Mouse (Mus musculus) MEL (cell line): ENCODE results near the gene Phf21a. TPM values are rescaled to one million over a fixed set of nuclear protein-coding genes. Genes with fewer than 3 reads are reported as not detected.

ENCODE experiments used
- DNase-seq: peaks from one replicate; pipeline ENCODE4 v3.0.0; 2011; ENCODE audit warnings: low read depth, low spot score
- H3K27ac ChIP-seq: 2 replicates; pipeline ENCODE4 v1.5.1; 2012; ENCODE audit warnings: low read depth, mild to moderate bottlenecking, control low read depth, low read length, moderate library complexity; ENCODE audit not compliant: control insufficient read depth
- H3K27me3 ChIP-seq, 2 experiments: fragments of 150-350 bp in 1 of 2; sonication (generic) in 1 of 2; 2 replicates each; pipeline ENCODE4 v1.6.1; 2012; ENCODE audit warnings: low read length in 2 of 2, mild to moderate bottlenecking in 2 of 2, improper control_type of control experiment in 1 of 2, moderate library complexity in 1 of 2; ENCODE audit not compliant: insufficient read depth in 2 of 2, control insufficient read depth in 1 of 2
- H3K36me3 ChIP-seq, 2 experiments: 2 replicates each; pipeline ENCODE4 v1.6.1; 2012 to 2014; ENCODE audit warnings: low read length in 2 of 2, improper control_type of control experiment in 1 of 2, inconsistent platforms in 1 of 2, mild to moderate bottlenecking in 1 of 2; ENCODE audit not compliant: insufficient read depth in 2 of 2, control insufficient read depth in 1 of 2
- H3K4me1 ChIP-seq, 2 experiments: fragments of 150-350 bp in 1 of 2; sonication (generic) in 1 of 2; 2 replicates each; pipeline ENCODE4 v1.6.1; 2012; ENCODE audit warnings: low read length in 2 of 2, improper control_type of control experiment in 1 of 2, mild to moderate bottlenecking in 1 of 2; ENCODE audit not compliant: insufficient read depth in 2 of 2, control insufficient read depth in 1 of 2
- H3K4me3 ChIP-seq, 2 experiments: fragments of 150-350 bp in 1 of 2; sonication (generic) in 1 of 2; 2 replicates each; pipeline ENCODE4 v1.5.1; 2012; ENCODE audit warnings: low read depth in 2 of 2, low read length in 2 of 2, mild to moderate bottlenecking in 2 of 2, moderate library complexity in 2 of 2, control low read depth in 1 of 2, improper control_type of control experiment in 1 of 2; ENCODE audit not compliant: control insufficient read depth in 1 of 2, insufficient read depth in 1 of 2
- H3K79me2 ChIP-seq: 2 replicates; pipeline ENCODE4 v1.6.1; 2012; ENCODE audit warnings: mild to moderate bottlenecking, low read length, moderate library complexity; ENCODE audit not compliant: control insufficient read depth, poor library complexity, insufficient read depth
- H3K9ac ChIP-seq: 2 replicates; pipeline ENCODE4 v1.6.1; 2012; ENCODE audit warnings: low read depth, mild to moderate bottlenecking, control low read depth, low read length, moderate library complexity; ENCODE audit not compliant: control insufficient read depth, poor library complexity, severe bottlenecking
- H3K9me3 ChIP-seq: fragments of 150-350 bp; sonication (generic); replicated peaks from 2 replicates; pipeline ENCODE4 v1.6.1; 2012; ENCODE audit warnings: mild to moderate bottlenecking, low read length, improper control_type of control experiment, moderate library complexity; ENCODE audit not compliant: insufficient read depth
- E2F4 ChIP-seq: IDR thresholded peaks from 2 replicates; pipeline ENCODE4 v1.6.1; 2011; ENCODE audit warnings: low read depth, low read length, improper control_type of control experiment, borderline replicate concordance
- ELF1 ChIP-seq: IDR thresholded peaks from 2 replicates; pipeline ENCODE4 v1.6.1; 2014; ENCODE audit warnings: low read depth, mild to moderate bottlenecking, inconsistent platforms, low read length, improper control_type of control experiment, moderate library complexity
- ETS1 ChIP-seq: IDR thresholded peaks from 2 replicates; pipeline ENCODE4 v1.6.1; 2012; ENCODE audit warnings: low read depth, mild to moderate bottlenecking, inconsistent platforms, low read length, improper control_type of control experiment, moderate library complexity
- GATA1 ChIP-seq: IDR thresholded peaks from 2 replicates; pipeline ENCODE4 v1.6.1; 2011; ENCODE audit warnings: low read depth, low read length, improper control_type of control experiment
- KAT2A ChIP-seq: conservative IDR thresholded peaks from 2 replicates; pipeline ENCODE4 v1.6.1; 2012; ENCODE audit warnings: low read depth, low read length, improper control_type of control experiment, inconsistent platforms
- MAZ ChIP-seq: IDR thresholded peaks from 2 replicates; pipeline ENCODE4 v1.6.1; 2012; ENCODE audit warnings: low read depth, mild to moderate bottlenecking, inconsistent platforms, low read length, improper control_type of control experiment
- MXI1 ChIP-seq: IDR thresholded peaks from 2 replicates; pipeline ENCODE4 v1.6.1; 2011; ENCODE audit warnings: mild to moderate bottlenecking, low read depth, low read length, improper control_type of control experiment
- NRF1 ChIP-seq: IDR thresholded peaks from 2 replicates; pipeline ENCODE4 v1.6.1; 2014; ENCODE audit warnings: low read depth, mild to moderate bottlenecking, inconsistent platforms, low read length, improper control_type of control experiment, moderate library complexity; ENCODE audit not compliant: poor library complexity, insufficient read depth, severe bottlenecking
- POLR2AphosphoS5 ChIP-seq: IDR thresholded peaks from 2 replicates; pipeline ENCODE4 v1.6.1; 2012; ENCODE audit warnings: low read depth, borderline replicate concordance, mild to moderate bottlenecking, inconsistent platforms, low read length, moderate library complexity, mixed read lengths
- RCOR1 ChIP-seq: IDR thresholded peaks from 2 replicates; pipeline ENCODE4 v1.6.1; 2012; ENCODE audit warnings: low read depth, mild to moderate bottlenecking, inconsistent platforms, low read length, improper control_type of control experiment
- SIN3A ChIP-seq: IDR thresholded peaks from 2 replicates; pipeline ENCODE4 v1.6.1; 2012; ENCODE audit warnings: low read length, improper control_type of control experiment, inconsistent platforms
- TAL1 ChIP-seq: IDR thresholded peaks from 2 replicates; pipeline ENCODE4 v1.6.1; 2012; ENCODE audit warnings: mild to moderate bottlenecking, inconsistent platforms, low read length, moderate library complexity, mixed read lengths
- TCF12 ChIP-seq: IDR thresholded peaks from 2 replicates; pipeline ENCODE4 v1.6.1; 2014; ENCODE audit warnings: low read depth, mild to moderate bottlenecking, inconsistent platforms, low read length, improper control_type of control experiment, moderate library complexity
- USF1 ChIP-seq: IDR thresholded peaks from 2 replicates; pipeline ENCODE4 v1.6.1; 2014; ENCODE audit warnings: low read depth, mild to moderate bottlenecking, inconsistent platforms, low read length, improper control_type of control experiment, moderate library complexity
- USF2 ChIP-seq, 2 experiments: IDR thresholded peaks; 2 replicates each; pipeline ENCODE4 v1.6.1; 2011 to 2012; ENCODE audit warnings: improper control_type of control experiment in 2 of 2, low read length in 2 of 2, borderline replicate concordance in 1 of 2, inconsistent platforms in 1 of 2, low read depth in 1 of 2, mild to moderate bottlenecking in 1 of 2; ENCODE audit not compliant: insufficient read depth in 1 of 2
- ZC3H11A ChIP-seq: IDR thresholded peaks from 2 replicates; pipeline ENCODE4 v1.6.1; 2012; ENCODE audit warnings: low read depth, mild to moderate bottlenecking, inconsistent platforms, low read length, improper control_type of control experiment
- ZNF384 ChIP-seq: IDR thresholded peaks from 2 replicates; pipeline ENCODE4 v1.6.1; 2012; ENCODE audit warnings: low read depth, mild to moderate bottlenecking, inconsistent platforms, low read length, improper control_type of control experiment
- polyA plus RNA-seq, 2 experiments: library from polyadenylated mRNA; stranded (reverse) in 1 of 2; unstranded in 1 of 2; fragments of >175 nt in 1 of 2; fragments of >200 nt in 1 of 2; gene quantifications; 2 replicates each; pipeline versions ENCODE4 v1.2.1 to v1.2.4; 2012; ENCODE audit warnings: low replicate concordance in 2 of 2, low read depth in 1 of 2; ENCODE audit not compliant: insufficient read length in 2 of 2, insufficient read depth in 1 of 2, missing spikeins in 1 of 2
- total RNA-seq: library from RNA; depleted of rRNA; stranded (reverse); fragments of 300-350 nt; gene quantifications from 2 replicates; pipeline ENCODE4 v1.2.3, GENCODE M21; 2012

The Phf21a gene
- total and polyA plus RNA-seq, 3 experiments, result 4.7 to 245 (median 15.6) TPM

DNA sequence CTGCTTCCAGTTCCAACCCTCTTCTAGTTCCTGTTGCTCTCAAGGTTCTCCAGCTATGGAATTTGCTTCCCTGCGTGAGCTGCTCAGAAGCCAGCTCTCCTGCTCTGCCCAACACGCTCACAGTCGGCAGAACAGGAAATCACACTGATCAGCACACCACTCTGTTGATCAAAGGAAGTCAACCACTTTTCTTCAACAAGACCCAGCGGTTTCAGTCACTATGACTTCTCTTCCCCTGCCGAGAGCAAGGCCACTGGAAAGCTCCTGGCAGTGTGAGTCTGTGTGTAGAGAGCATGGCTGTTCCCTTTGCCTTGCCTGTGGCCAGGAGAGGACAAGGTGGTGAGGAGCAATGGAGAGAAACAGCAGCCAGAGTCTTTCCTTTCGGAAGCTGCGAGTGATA is 163.2 kb downstream of the Phf21a start:
- Histone ChIP-seq H3K4me3 (no peak overlapping the region), H3K27ac (no peak overlapping the region), H3K36me3 (peaks cover 0 to 40% of the 10 kb centered on the region in 2 experiments; a peak in 2 of 4 replicates), H3K79me2 (no peaks in the 10 kb centered on the region), H3K27me3 (no peaks in the 10 kb centered on the region), H3K9ac (no peak overlapping the region), H3K4me1 (peaks cover 13 to 31% of the 10 kb centered on the region in 2 experiments), H3K9me3 (no peaks in the 10 kb centered on the region)
- TF ChIP-seq TAL1 (no peak), TCF12 (no peak), MAZ (no peak), GATA1 (no peak), POLR2AphosphoS5 (no peak), RCOR1 (no peak), ZNF384 (no peak), ZC3H11A (no peak), ELF1 (no peak), SIN3A (no peak), NRF1 (no peak), MXI1 (no peak), USF2 (IDR thresholded peaks at IDR 0.05; ENCODE audit: borderline replicate concordance in 1 of 2, insufficient read depth in 1 of 2, low read depth in 1 of 2, low read length in 2 of 2) (no peak), KAT2A (no peak), ETS1 (no peak), E2F4 (no peak)
- DNase-seq, result no peak

DNA sequence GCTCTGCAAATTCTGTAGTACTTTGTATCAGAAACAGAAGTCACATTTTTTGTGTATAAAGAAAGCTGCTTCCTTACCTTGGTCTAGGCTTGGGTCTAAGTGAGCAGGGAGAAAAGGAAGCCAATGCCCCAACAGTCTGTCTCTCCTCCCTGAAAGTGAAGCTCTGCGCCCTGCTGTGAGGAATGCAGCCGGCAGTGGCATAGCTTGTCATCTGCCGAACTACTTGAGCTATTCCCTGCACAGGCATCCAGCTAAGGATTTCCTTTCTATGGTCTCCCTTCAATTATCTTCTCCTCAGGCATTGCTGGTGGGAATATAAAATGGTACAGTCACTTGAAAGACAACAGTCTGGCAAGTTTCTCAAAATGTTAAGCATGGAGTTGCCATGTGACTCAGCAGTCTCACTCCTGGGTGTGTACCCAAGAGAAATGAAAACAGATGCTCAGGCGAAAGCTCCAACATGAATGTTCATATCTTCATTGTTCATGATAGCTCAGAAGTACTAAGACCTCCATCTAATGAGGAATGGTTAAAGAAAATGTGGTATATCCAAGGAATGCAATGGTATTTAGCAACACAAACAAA is 164.5 kb downstream of the Phf21a start:
- peaks cover 0 to 37% of the 10 kb centered on the region in 2 experiments; a peak in 2 of 4 replicates for H3K36me3 ChIP-seq
- no peak overlapping the region for H3K4me3 ChIP-seq
- no peaks in the 10 kb centered on the region for H3K9me3 ChIP-seq
- no peak for TF ChIP-seq POLR2AphosphoS5
- peak; percentile 14; the same call in 1 of the 2 replicates for TF ChIP-seq USF1
- TF ChIP-seq TCF12, result no peak
- no peaks in the 10 kb centered on the region for H3K27me3 ChIP-seq
- no peaks in the 10 kb centered on the region for H3K79me2 ChIP-seq
- H3K27ac ChIP-seq, result no peak overlapping the region
- H3K4me1 ChIP-seq, result peaks cover 13 to 31% of the 10 kb centered on the region in 2 experiments
- peak; percentile 19 for DNase-seq
- no peak overlapping the region for H3K9ac ChIP-seq
